Mouse (Mus musculus) heart, adult 2 months (tissue): ENCODE measurements around the gene Dydc2.

Experiments
- CTCF ChIP-seq: fragments of 200-600 bp; IDR thresholded peaks from 2 replicates; pipeline ENCODE4 v1.8.1; 2022; ENCODE audit warnings: antibody characterized with exemption, mild to moderate bottlenecking, moderate library complexity
- EP300 ChIP-seq: fragments of 200-500 bp; IDR thresholded peaks from 2 replicates; pipeline ENCODE4 v1.6.1; 2011; ENCODE audit warnings: low read depth, low read length, control low read depth; ENCODE audit not compliant: insufficient read depth

DNA sequence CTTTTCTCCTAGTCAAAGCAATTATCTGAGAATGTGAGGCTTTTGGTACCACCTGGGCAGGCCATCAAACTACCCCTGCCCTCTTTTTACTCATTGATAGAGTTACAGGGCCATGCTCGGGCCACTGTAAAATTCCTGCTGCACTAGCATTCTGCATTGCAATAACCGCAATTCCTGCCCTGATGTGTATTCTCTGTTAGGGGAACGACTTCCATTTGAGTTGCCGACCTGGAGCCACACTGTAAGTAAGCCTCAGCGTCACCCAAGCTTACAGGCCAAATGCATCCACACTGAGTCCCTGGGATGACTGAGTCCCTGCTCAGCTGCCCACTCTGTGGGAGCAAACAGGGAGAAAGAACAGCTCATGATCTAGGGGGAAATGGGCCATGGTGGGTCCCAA is 67.4 kb downstream of the Dydc2 start:
- no peak for TF ChIP-seq EP300
- no peak for TF ChIP-seq CTCF
